Mouse (Mus musculus): Measurements from ENCODE around the gene Zfhx3. TPM values are rescaled to one million over a fixed set of nuclear protein-coding genes. Genes with fewer than 3 reads are reported as not detected.

Gene Zfhx3
- polyA plus RNA-seq, 1 experiment from 2014 or later: 6.2 TPM

DNA sequence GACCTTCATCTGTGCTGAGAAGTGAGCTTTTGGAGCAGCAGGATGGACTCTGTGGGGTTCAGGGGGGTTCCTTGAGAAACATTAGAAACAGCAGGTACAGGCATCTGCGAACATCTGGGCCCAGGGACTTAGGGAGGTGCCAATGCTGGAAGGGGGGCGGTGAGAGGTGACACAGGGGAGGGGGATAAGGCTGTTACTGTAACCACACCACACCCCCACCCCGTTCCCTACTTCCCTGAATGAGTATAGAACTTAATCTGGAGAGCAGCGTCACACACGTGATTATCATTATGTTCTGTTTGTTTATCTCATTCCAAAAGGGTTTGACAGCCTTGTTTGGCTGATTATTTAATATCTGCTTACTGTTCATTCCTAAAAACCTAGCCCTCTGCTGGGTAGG lies 933.3 kb downstream of the Zfhx3 start:
- Histone ChIP-seq H3K9me3 (no peaks in the 10 kb centered on the region), H3K36me3 (peaks cover 14% of the 10 kb centered on the region), H3K9ac (no peak overlapping the region), H3K4me2 (no peak overlapping the region), H3K27ac (replicated peaks) (no peak overlapping the region), H3K4me3 (no peak overlapping the region), H3K27me3 (replicated peaks) (no peaks in the 10 kb centered on the region), H3K4me1 (peaks cover 6% of the 10 kb centered on the region; the same call in 1 of the 2 replicates)
- ATAC-seq (ENCODE audit: extremely low read depth, insufficient number of reproducible peaks, low FRiP score, low TSS enrichment): no peak
- WGBS: 67% methylated on average over 5 of the region's 5 CpGs

DNA sequence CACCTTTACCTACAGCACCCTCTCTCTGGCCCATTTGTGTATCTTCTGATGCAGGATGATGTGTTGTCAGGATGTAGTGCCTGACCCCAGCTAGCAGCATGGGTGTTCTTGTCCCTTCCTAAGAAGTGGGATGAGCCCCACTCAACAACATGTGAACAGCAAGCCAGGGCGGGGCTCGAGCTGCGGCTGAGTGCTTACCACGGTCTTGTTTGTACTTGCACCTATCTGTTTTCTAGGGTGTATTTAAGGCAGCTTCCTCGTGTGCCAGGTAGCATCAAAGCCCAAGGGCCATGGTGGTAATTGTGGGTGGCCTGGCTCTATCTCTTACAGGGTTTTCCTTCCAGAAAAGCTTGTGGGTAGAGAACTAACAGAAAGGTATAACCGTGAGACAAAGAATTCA lies 937.7 kb downstream of the Zfhx3 start:
- Histone ChIP-seq H3K9ac (no peak overlapping the region), H3K4me2 (no peak overlapping the region), H3K27ac (replicated peaks) (no peak overlapping the region), H3K4me3 (no peak overlapping the region), H3K4me1 (peaks cover 27% of the 10 kb centered on the region), H3K27me3 (replicated peaks) (no peaks in the 10 kb centered on the region), H3K9me3 (no peaks in the 10 kb centered on the region), H3K36me3 (0 out of 2 replicates have a peak, but pooled peaks cover 3% of the 10 kb centered on the region)
- no peak for ATAC-seq (ENCODE audit: extremely low read depth, insufficient number of reproducible peaks, low FRiP score, low TSS enrichment)
- 80% methylated on average over 6 of the region's 6 CpGs for WGBS

DNA sequence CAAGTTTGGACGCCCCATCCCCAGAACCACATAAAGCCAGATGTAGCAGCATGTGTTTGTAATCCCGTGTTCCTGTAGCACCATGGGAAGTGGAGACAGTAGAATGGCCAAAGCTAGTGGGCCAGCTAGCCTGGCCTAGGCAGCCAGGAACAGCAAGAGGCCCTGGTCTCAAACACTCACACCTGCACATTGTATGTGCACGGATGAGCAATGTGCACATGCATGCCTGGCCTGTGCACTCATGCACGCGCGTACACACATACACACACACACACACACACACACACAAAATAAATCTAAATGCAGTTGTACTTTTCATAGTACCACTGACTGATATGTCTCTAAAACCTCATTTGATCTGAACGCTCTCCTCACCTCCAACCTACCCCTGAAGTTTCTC lies 938.9 kb downstream of the Zfhx3 start:
- 0 out of 2 replicates have a peak, but pooled peaks cover 3% of the 10 kb centered on the region for H3K36me3 ChIP-seq

DNA sequence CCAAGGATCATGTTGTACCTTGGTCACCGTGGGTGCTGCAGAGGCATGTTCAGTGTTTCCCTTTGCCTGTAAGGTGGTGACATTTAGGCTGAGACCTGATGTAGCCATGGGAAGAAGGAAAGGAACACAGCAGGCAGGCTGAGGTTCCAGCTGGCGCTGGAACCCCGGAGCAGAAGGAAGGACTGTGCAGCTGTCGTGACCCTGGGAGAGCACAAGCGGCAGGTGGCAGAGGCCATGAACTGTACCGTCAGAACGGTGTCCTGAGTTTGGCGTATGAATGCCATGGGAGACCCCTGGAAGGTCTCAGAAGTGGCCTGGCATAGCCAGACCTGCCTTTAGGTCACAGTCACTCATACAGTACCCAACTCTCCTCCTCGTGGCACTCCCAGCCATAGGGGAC lies 939.6 kb downstream of the Zfhx3 start:
- ATAC-seq (ENCODE audit: extremely low read depth, insufficient number of reproducible peaks, low FRiP score, low TSS enrichment): no peak
- no peak overlapping the region for H3K9ac ChIP-seq
- 0 out of 2 replicates have a peak, but pooled peaks cover 3% of the 10 kb centered on the region for H3K36me3 ChIP-seq
- peaks cover 39% of the 10 kb centered on the region for H3K4me1 ChIP-seq
- H3K4me2 ChIP-seq: no peak overlapping the region
- no peaks in the 10 kb centered on the region for H3K27me3 ChIP-seq (replicated peaks)
- no peak overlapping the region for H3K27ac ChIP-seq (replicated peaks)
- H3K4me3 ChIP-seq: no peak overlapping the region
- 78% methylated on average over 9 of the region's 9 CpGs for WGBS
- no peaks in the 10 kb centered on the region for H3K9me3 ChIP-seq

More for the DNA sequence above, 938.9 kb downstream of the Zfhx3 start:
- no peak for ATAC-seq (ENCODE audit: extremely low read depth, insufficient number of reproducible peaks, low FRiP score, low TSS enrichment)
- no peaks in the 10 kb centered on the region for H3K27me3 ChIP-seq (replicated peaks)
- no peak overlapping the region for H3K27ac ChIP-seq (replicated peaks)
- peaks cover 33% of the 10 kb centered on the region for H3K4me1 ChIP-seq
- no peak overlapping the region for H3K4me2 ChIP-seq
- H3K9me3 ChIP-seq: no peaks in the 10 kb centered on the region
- no peak overlapping the region for H3K9ac ChIP-seq
- no peak overlapping the region for H3K4me3 ChIP-seq
- WGBS: 95% methylated on average over 7 of the region's 7 CpGs

DNA sequence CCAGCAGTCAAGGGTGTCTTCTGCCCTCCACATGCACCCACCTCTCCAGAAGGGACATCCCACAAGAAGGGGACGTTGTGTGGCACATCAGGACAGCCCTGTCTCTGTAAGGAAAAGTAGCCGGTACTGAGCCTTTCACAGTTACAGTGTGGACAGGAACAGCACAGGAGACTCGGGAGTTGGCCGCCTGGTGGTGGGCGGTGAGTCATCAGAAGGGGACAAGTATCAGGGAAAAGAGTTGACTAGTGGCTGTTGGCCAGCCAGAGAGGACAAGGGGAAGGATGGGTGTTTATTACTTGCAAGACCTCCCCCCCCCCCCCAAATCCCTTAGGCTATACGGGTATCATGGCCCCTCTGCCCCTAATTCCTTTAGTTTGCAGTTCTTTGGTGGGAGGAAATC lies 940.9 kb downstream of the Zfhx3 start:
- no peaks in the 10 kb centered on the region for H3K9me3 ChIP-seq
- no peak overlapping the region for H3K27ac ChIP-seq (replicated peaks)
- no peak overlapping the region for H3K9ac ChIP-seq
- no peak overlapping the region for H3K4me3 ChIP-seq
- no peaks in the 10 kb centered on the region for H3K27me3 ChIP-seq (replicated peaks)
- WGBS: 44% methylated on average over 6 of the region's 6 CpGs
- H3K36me3 ChIP-seq: 0 out of 2 replicates have a peak, but pooled peaks cover under 1% of the 10 kb centered on the region
- ATAC-seq (ENCODE audit: extremely low read depth, insufficient number of reproducible peaks, low FRiP score, low TSS enrichment): no peak
- peaks cover 43% of the 10 kb centered on the region for H3K4me1 ChIP-seq
- H3K4me2 ChIP-seq: no peak overlapping the region

DNA sequence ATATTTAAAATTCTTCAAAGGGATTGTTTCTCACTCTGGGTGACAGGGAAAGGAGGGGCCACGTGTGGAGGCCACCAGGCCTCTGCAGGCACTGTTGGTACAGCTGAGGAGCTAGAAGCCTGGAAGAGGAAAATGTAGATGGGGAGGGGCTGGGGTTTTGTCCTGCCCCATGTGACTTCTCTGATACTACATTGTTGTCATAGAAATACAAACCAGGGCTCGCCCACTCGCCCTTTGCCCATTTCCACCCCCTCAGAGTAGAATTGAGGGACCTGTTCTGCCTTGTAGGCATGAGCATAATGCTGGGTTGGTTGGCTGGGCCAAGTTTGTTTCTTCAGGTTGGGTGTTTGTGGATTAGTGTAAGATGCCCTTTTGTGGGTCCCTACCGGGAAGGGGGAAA lies 942.5 kb downstream of the Zfhx3 start:
- Histone ChIP-seq H3K9ac (no peak overlapping the region), H3K36me3 (no peaks in the 10 kb centered on the region), H3K4me3 (no peak overlapping the region), H3K4me2 (no peak overlapping the region), H3K27ac (replicated peaks) (peak overlapping the region; percentile 7; the same call in 1 of the 2 replicates), H3K9me3 (no peaks in the 10 kb centered on the region), H3K4me1 (peaks cover 54% of the 10 kb centered on the region), H3K27me3 (replicated peaks) (no peaks in the 10 kb centered on the region)
- WGBS: 54% methylated on average over 4 of the region's 4 CpGs
- no peak for ATAC-seq (ENCODE audit: extremely low read depth, insufficient number of reproducible peaks, low FRiP score, low TSS enrichment)

DNA sequence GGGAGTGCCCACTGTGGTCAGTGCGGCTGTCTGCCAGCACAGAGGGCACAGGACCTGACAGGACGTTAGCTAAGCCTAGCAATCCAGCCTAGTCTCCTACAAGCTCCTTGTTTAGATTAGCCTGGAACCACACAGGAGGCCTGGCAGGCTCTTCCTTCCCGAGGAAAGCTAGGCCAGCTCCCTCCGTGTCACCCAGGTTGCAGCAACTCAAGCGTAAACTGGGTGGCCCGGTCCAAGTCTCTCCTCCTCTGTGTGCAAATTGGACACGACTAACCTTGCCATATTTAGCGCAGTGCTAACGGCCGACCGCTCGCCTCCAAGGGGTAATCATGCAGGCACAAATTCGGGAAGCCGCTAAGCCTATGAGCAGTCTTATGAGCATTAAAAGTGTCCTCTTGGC lies 943.0 kb downstream of the Zfhx3 start:
- H3K36me3 ChIP-seq: no peaks in the 10 kb centered on the region
- peaks cover 52% of the 10 kb centered on the region for H3K4me1 ChIP-seq
- WGBS: 67% methylated on average over 14 of the region's 14 CpGs
- H3K27ac ChIP-seq (replicated peaks): peak overlapping the region; percentile 7; the same call in 1 of the 2 replicates
- H3K4me3 ChIP-seq: no peak overlapping the region
- H3K9me3 ChIP-seq: no peaks in the 10 kb centered on the region
- H3K4me2 ChIP-seq: no peak overlapping the region
- H3K9ac ChIP-seq: peak overlapping the region; percentile 15; the same call in 1 of the 2 replicates
- H3K27me3 ChIP-seq (replicated peaks): no peaks in the 10 kb centered on the region
- ATAC-seq (ENCODE audit: extremely low read depth, insufficient number of reproducible peaks, low FRiP score, low TSS enrichment): no peak

DNA sequence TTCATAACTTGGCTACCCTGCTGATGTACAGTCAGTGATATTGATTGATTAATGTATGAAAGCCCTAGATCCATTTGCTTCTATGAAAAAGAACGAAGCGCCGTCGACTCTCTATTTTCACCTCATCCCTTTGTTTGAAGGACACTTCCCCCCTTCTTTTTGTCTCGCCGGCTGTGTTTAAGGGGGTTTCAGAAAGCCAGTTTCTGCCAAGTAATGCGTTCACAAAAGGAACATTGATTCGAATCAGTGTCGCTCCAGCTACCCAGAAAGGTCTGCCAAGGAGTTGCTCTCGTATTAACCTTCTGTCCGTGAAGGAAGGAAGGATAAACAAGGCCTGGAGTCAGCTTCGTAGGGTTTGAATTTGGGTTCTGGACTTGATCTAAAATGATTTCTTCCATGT lies 943.4 kb downstream of the Zfhx3 start:
- ATAC-seq (ENCODE audit: extremely low read depth, insufficient number of reproducible peaks, low FRiP score, low TSS enrichment): no peak
- H3K4me2 ChIP-seq: no peak overlapping the region
- no peak overlapping the region for H3K4me3 ChIP-seq
- H3K9ac ChIP-seq: no peak overlapping the region
- H3K9me3 ChIP-seq: no peaks in the 10 kb centered on the region
- 83% methylated on average over 12 of the region's 12 CpGs for WGBS
- peaks cover 50% of the 10 kb centered on the region for H3K4me1 ChIP-seq
- 0 out of 2 replicates have a peak overlapping the region, but pooled peaks have one; percentile 14 for H3K27ac ChIP-seq (replicated peaks)
- no peaks in the 10 kb centered on the region for H3K27me3 ChIP-seq (replicated peaks)
- no peaks in the 10 kb centered on the region for H3K36me3 ChIP-seq

DNA sequence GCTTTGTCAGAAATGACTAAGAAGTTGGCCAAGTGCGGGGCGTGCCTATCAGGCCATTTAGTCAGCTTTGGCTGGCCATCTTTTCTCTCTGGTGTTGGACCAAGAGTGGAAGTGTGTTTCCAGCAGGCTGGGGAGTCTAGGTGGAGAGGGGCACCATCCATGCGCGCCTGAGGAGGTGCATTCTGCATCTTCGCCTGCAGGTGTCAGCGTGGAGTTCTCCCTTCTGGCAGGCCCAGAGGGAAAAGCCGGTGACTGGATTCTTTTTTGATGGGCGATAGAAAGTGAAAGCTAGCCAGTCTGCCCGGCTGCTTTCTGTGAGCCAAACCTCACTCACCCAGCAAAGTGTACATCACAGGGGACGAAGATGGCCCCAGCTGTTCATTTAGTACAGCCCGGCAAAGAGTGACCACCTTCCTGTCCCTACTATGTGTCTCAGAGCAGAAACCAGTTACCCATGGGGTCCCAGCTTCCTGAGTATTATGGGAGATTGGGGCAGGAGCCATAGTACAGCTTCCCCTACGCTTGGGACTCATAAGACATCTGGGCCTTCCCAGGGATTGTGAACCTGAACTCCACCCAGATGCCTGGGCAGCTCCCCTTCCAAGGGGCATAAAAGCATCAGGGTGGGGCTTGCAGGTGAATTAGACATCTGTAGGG lies 944.3 kb downstream of the Zfhx3 start:
- ATAC-seq (ENCODE audit: extremely low read depth, insufficient number of reproducible peaks, low FRiP score, low TSS enrichment): no peak; the same call in 1 of the 2 replicates
- Histone ChIP-seq H3K27ac (replicated peaks) (peak overlapping the region; percentile 58), H3K4me3 (peak overlapping the region; percentile 41), H3K4me2 (peak overlapping the region; percentile 67), H3K36me3 (no peaks in the 10 kb centered on the region), H3K27me3 (replicated peaks) (no peaks in the 10 kb centered on the region), H3K9me3 (no peaks in the 10 kb centered on the region), H3K9ac (peak overlapping the region; percentile 75), H3K4me1 (peaks cover 50% of the 10 kb centered on the region)
- 16% methylated on average over 12 of the region's 12 CpGs for WGBS

DNA sequence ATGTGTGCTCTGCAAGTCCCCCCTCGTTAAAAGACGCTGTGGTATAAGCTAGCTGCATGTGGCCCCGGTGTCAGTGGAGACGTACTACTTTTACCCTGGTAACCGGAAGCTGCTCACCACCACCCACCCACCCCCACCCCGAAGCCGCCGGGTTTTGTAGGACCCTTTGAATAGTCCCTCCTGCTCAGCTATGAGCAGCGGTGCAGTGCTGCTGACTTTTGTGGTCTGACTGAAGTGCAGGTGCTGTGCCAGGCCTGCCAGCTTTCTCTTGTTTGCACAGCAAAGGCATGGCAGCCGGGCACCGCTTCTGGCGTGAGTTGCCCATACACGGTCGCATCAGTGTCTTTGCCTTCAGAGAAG lies 944.8 kb downstream of the Zfhx3 start:
- WGBS: 79% methylated on average over 14 of the region's 14 CpGs
- Histone ChIP-seq H3K4me1 (peaks cover 46% of the 10 kb centered on the region), H3K27me3 (replicated peaks) (no peaks in the 10 kb centered on the region), H3K4me2 (peak overlapping the region; percentile 67), H3K9me3 (no peaks in the 10 kb centered on the region), H3K9ac (peak overlapping the region; percentile 75), H3K4me3 (no peak overlapping the region), H3K27ac (replicated peaks) (peak overlapping the region; percentile 58; the same call in 1 of the 2 replicates), H3K36me3 (no peaks in the 10 kb centered on the region)
- ATAC-seq (ENCODE audit: extremely low read depth, insufficient number of reproducible peaks, low FRiP score, low TSS enrichment): no peak

DNA sequence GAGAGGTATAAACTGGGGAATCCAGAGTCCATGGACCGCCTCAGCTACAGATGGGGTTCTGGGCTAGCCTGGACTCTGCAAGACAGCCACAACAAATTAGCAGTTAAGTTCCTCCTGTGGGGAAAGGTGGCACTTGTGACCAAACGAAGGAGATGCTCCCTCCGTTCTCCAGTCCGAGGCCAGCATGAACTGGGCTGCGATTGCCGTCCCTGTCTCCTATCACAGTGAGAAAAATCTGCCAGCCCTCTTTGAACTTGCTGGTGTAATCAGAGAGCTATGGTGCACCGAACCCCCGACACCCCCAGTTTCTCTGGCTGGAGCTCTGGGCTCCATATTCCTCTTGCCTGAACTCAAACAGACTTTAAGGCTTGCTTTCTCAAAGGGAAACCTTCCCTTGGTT lies 945.4 kb downstream of the Zfhx3 start:
- WGBS: 88% methylated on average over 8 of the region's 8 CpGs
- Histone ChIP-seq H3K27ac (replicated peaks) (no peak overlapping the region), H3K9me3 (no peaks in the 10 kb centered on the region), H3K9ac (no peak overlapping the region), H3K27me3 (replicated peaks) (no peaks in the 10 kb centered on the region), H3K4me2 (no peak overlapping the region), H3K4me3 (no peak overlapping the region), H3K36me3 (no peaks in the 10 kb centered on the region), H3K4me1 (peaks cover 40% of the 10 kb centered on the region)
- ATAC-seq (ENCODE audit: extremely low read depth, insufficient number of reproducible peaks, low FRiP score, low TSS enrichment): no peak

DNA sequence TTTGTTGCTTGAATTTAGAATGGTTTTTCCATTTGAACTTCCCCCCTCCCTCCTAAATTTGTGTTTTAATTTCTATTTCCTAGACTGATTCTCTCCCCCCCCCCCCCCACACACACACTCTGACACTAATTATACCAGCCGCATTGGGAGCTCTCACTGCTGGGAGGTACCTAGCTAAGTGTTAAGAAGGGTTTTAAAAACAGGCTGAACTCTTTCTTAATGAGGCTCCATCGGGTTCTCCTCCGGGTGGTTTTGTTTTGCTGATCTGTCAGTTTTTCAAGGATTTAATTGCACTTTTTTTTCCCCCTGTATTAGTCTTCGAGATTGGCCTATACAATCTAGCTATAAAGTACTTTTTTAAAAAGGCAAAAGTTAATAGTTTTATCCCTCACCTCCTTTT lies 946.5 kb downstream of the Zfhx3 start:
- Histone ChIP-seq H3K27me3 (replicated peaks) (no peaks in the 10 kb centered on the region), H3K36me3 (0 out of 2 replicates have a peak, but pooled peaks cover 5% of the 10 kb centered on the region), H3K27ac (replicated peaks) (no peak overlapping the region), H3K4me1 (peaks cover 40% of the 10 kb centered on the region), H3K9me3 (no peaks in the 10 kb centered on the region), H3K4me2 (no peak overlapping the region), H3K4me3 (no peak overlapping the region), H3K9ac (no peak overlapping the region)
- 67% methylated on average over 4 of the region's 4 CpGs for WGBS
- ATAC-seq (ENCODE audit: extremely low read depth, insufficient number of reproducible peaks, low FRiP score, low TSS enrichment): no peak
